Mouse (Mus musculus): ENCODE measurements around the gene Siae. TPM values are rescaled to one million over a fixed set of nuclear protein-coding genes. Genes with fewer than 3 reads are reported as not detected.
A peak's percentile ranks its signal among the peaks of the same experiment; 100 is the strongest.

Gene Siae
- polyA plus RNA-seq, 1 experiment from 2014 or later = 5.5 TPM

DNA sequence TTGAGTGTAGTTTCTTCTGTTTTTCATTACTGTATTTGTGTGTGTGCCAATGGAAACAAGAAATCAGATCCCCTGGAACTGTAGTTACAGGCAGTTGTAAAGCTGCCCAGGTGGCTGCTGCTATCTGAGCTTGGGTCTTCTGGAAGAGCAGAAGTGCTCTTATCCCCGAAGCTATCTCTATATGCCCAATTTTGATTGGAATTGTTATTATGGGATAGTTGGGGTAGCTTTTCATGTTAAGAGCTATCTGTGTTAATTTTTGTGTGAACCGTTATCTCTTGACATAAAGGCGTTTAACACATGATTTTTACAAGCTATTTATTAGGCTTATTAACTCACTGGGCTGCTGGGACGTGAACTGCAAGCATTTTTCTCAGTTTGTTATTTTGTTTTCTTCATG, 54.1 kb downstream of the Siae start:
- no peak for ATAC-seq (ENCODE audit: low read depth)
- Histone ChIP-seq H3K36me3 (ENCODE audit: control insufficient read depth, insufficient read depth) (no peaks in the 10 kb centered on the region), H3K4me3 (ENCODE audit: low read depth, low read length) (no peak overlapping the region), H3K9ac (ENCODE audit: low read depth, low read length) (no peak overlapping the region), H3K27me3 (ENCODE audit: control insufficient read depth, insufficient read depth, low read depth, low read length) (no peaks in the 10 kb centered on the region), H3K9me3 (replicated peaks; ENCODE audit: control insufficient read depth, low read length) (no peaks in the 10 kb centered on the region), H3K4me2 (ENCODE audit: low read depth, low read length) (no peak overlapping the region), H3K27ac (ENCODE audit: low read length) (no peak overlapping the region), H3K4me1 (ENCODE audit: control insufficient read depth, low read depth, low read length) (peaks cover 12% of the 10 kb centered on the region)
- WGBS (ENCODE audit: insufficient replicate concordance) = 59% methylated on average over 4 of the region's 4 CpGs

- peak within 1 kb of the TSS; percentile 42; the same call in 1 of the 2 replicates for H3K27ac ChIP-seq (ENCODE audit: low read length)
- peaks cover 12% of the 10 kb centered on the region for H3K4me1 ChIP-seq (ENCODE audit: control insufficient read depth, low read depth, low read length)
- H3K9ac ChIP-seq (ENCODE audit: low read depth, low read length) = peak within 1 kb of the TSS; percentile 63
- ATAC-seq (ENCODE audit: low read depth) = peak; percentile 98
- WGBS (ENCODE audit: insufficient replicate concordance) = under 1% methylated on average over 45 of the region's 45 CpGs
- no peaks in the 10 kb centered on the region for H3K9me3 ChIP-seq (replicated peaks; ENCODE audit: control insufficient read depth, low read length)
- peak within 1 kb of the TSS; percentile 73 for H3K4me3 ChIP-seq (ENCODE audit: low read depth, low read length)
- H3K27me3 ChIP-seq (ENCODE audit: control insufficient read depth, insufficient read depth, low read depth, low read length) = no peaks in the 10 kb centered on the region
- H3K36me3 ChIP-seq (ENCODE audit: control insufficient read depth, insufficient read depth) = no peaks in the 10 kb centered on the region
- H3K4me2 ChIP-seq (ENCODE audit: low read depth, low read length) = peak within 1 kb of the TSS; percentile 75
Observed at GRCm38 (mm10) chr9:37613182-37613910, 57.8 kb downstream of the Siae start, which contains the start of gene Spa17. TSS of gene Spa17 (minus strand) at chr9:37613722.

DNA sequence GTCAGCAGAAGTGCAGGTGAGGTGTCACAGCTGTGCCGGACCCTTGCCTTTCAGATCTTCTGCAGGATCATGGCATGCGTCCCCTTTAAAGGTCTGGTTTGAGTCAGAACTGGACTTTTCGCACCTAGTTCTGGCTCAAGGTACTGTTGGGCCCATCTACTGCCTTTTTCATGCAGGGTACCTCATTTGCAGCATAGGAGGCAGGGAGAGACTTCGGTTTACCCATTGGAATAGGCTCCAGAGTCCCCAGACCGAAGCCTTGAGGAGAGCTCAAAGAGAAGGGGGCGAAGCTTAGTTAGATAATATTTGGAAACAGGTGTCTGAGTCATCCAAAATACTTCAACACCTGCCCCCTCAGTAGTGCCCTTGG, 58.4 kb downstream of the Siae start:
- Histone ChIP-seq H3K9me3 (replicated peaks; ENCODE audit: control insufficient read depth, low read length) (no peaks in the 10 kb centered on the region), H3K36me3 (ENCODE audit: control insufficient read depth, insufficient read depth) (no peaks in the 10 kb centered on the region), H3K4me2 (ENCODE audit: low read depth, low read length) (peak overlapping the region; percentile 75), H3K4me3 (ENCODE audit: low read depth, low read length) (peak overlapping the region; percentile 73), H3K27me3 (ENCODE audit: control insufficient read depth, insufficient read depth, low read depth, low read length) (no peaks in the 10 kb centered on the region), H3K27ac (ENCODE audit: low read length) (peak overlapping the region; percentile 18; the same call in 1 of the 2 replicates), H3K4me1 (ENCODE audit: control insufficient read depth, low read depth, low read length) (peaks cover 12% of the 10 kb centered on the region), H3K9ac (ENCODE audit: low read depth, low read length) (peak overlapping the region; percentile 44)
- 22% methylated on average over 6 of the region's 6 CpGs for WGBS (ENCODE audit: insufficient replicate concordance)
- ATAC-seq (ENCODE audit: low read depth) = no peak

GRCm38 (mm10) chr9:37614316-37614715, 58.8 kb downstream of the Siae start:
- Histone ChIP-seq H3K36me3 (ENCODE audit: control insufficient read depth, insufficient read depth) (no peaks in the 10 kb centered on the region), H3K9me3 (replicated peaks; ENCODE audit: control insufficient read depth, low read length) (no peaks in the 10 kb centered on the region), H3K27me3 (ENCODE audit: control insufficient read depth, insufficient read depth, low read depth, low read length) (no peaks in the 10 kb centered on the region), H3K9ac (ENCODE audit: low read depth, low read length) (no peak overlapping the region), H3K4me1 (ENCODE audit: control insufficient read depth, low read depth, low read length) (peaks cover 12% of the 10 kb centered on the region), H3K4me2 (ENCODE audit: low read depth, low read length) (peak overlapping the region; percentile 75), H3K27ac (ENCODE audit: low read length) (no peak overlapping the region), H3K4me3 (ENCODE audit: low read depth, low read length) (no peak overlapping the region; the same call in 1 of the 2 replicates)
- no peak for ATAC-seq (ENCODE audit: low read depth)

DNA sequence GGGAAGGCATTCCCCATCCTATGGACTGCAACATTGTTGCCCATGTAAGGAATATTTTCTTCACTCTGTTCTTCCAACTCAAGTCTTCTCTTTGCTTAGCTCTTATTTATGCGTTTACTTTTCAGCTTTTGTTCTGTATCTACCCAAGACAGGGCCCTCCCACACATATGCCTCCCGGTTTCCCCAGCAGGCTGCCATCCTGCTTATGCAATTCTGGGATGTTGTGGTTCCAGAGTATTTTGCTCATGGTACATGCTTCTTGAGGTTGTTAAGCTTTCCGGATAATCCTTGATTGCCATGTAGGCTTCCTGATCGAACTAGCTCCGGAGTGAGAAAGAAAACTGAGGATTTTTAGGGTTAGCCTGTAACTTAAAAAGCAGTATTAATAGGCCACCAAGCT, 59.7 kb downstream of the Siae start:
- Histone ChIP-seq H3K27me3 (ENCODE audit: control insufficient read depth, insufficient read depth, low read depth, low read length) (no peaks in the 10 kb centered on the region), H3K4me3 (ENCODE audit: low read depth, low read length) (no peak overlapping the region), H3K36me3 (ENCODE audit: control insufficient read depth, insufficient read depth) (no peaks in the 10 kb centered on the region), H3K4me1 (ENCODE audit: control insufficient read depth, low read depth, low read length) (peaks cover 12% of the 10 kb centered on the region), H3K27ac (ENCODE audit: low read length) (no peak overlapping the region), H3K4me2 (ENCODE audit: low read depth, low read length) (no peak overlapping the region), H3K9ac (ENCODE audit: low read depth, low read length) (no peak overlapping the region), H3K9me3 (replicated peaks; ENCODE audit: control insufficient read depth, low read length) (no peaks in the 10 kb centered on the region)
- no peak for ATAC-seq (ENCODE audit: low read depth)
- WGBS (ENCODE audit: insufficient replicate concordance) = 71% methylated on average over 5 of the region's 5 CpGs

- no peak overlapping the region for H3K4me3 ChIP-seq (ENCODE audit: low read depth, low read length)
- no peak overlapping the region for H3K9ac ChIP-seq (ENCODE audit: low read depth, low read length)
- no peaks in the 10 kb centered on the region for H3K36me3 ChIP-seq (ENCODE audit: control insufficient read depth, insufficient read depth)
- no peak overlapping the region for H3K27ac ChIP-seq (ENCODE audit: low read length)
- no peaks in the 10 kb centered on the region for H3K27me3 ChIP-seq (ENCODE audit: control insufficient read depth, insufficient read depth, low read depth, low read length)
- no peaks in the 10 kb centered on the region for H3K9me3 ChIP-seq (replicated peaks; ENCODE audit: control insufficient read depth, low read length)
- peaks cover 12% of the 10 kb centered on the region for H3K4me1 ChIP-seq (ENCODE audit: control insufficient read depth, low read depth, low read length)
- no peak for ATAC-seq (ENCODE audit: low read depth)
- no peak overlapping the region for H3K4me2 ChIP-seq (ENCODE audit: low read depth, low read length)
- WGBS (ENCODE audit: insufficient replicate concordance) = 54% methylated on average over 2 of the region's 2 CpGs
Observed at GRCm38 (mm10) chr9:37616770-37617169, 61.3 kb downstream of the Siae start.

DNA sequence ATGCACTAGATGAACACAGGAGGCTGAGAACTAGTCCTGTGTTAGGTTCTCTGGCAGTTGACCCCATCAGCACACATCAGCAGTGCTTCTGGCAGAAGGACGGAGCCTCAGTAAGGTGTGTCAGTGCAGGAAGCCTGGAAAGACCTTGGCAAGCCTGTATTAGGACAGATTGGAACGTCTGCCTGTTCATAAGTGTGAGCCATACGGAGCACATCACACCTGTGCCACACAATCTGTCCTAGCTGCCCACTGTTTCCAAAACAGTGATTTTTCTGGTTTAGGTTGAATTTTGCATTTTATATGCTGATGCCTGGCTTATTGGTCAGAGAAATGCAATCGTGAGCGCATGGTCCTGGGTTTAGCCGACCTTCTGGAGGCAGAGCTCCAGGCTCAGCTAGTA, 65.8 kb downstream of the Siae start:
- no peak for ATAC-seq (ENCODE audit: low read depth)
- WGBS (ENCODE audit: insufficient replicate concordance) = 80% methylated on average over 6 of the region's 6 CpGs
- no peak overlapping the region for H3K9ac ChIP-seq (ENCODE audit: low read depth, low read length)
- no peak overlapping the region for H3K4me3 ChIP-seq (ENCODE audit: low read depth, low read length)
- H3K9me3 ChIP-seq (replicated peaks; ENCODE audit: control insufficient read depth, low read length) = no peaks in the 10 kb centered on the region
- H3K4me1 ChIP-seq (ENCODE audit: control insufficient read depth, low read depth, low read length) = no peaks in the 10 kb centered on the region; the same call in 1 of the 2 replicates
- H3K27ac ChIP-seq (ENCODE audit: low read length) = no peak overlapping the region
- no peaks in the 10 kb centered on the region for H3K36me3 ChIP-seq (ENCODE audit: control insufficient read depth, insufficient read depth)
- H3K4me2 ChIP-seq (ENCODE audit: low read depth, low read length) = no peak overlapping the region
- H3K27me3 ChIP-seq (ENCODE audit: control insufficient read depth, insufficient read depth, low read depth, low read length) = no peaks in the 10 kb centered on the region

- Histone ChIP-seq H3K27ac (ENCODE audit: low read length) (no peak overlapping the region), H3K9me3 (replicated peaks; ENCODE audit: control insufficient read depth, low read length) (no peaks in the 10 kb centered on the region), H3K4me3 (ENCODE audit: low read depth, low read length) (no peak overlapping the region), H3K27me3 (ENCODE audit: control insufficient read depth, insufficient read depth, low read depth, low read length) (no peaks in the 10 kb centered on the region), H3K4me1 (ENCODE audit: control insufficient read depth, low read depth, low read length) (no peaks in the 10 kb centered on the region; the same call in 1 of the 2 replicates), H3K4me2 (ENCODE audit: low read depth, low read length) (no peak overlapping the region), H3K9ac (ENCODE audit: low read depth, low read length) (no peak overlapping the region), H3K36me3 (ENCODE audit: control insufficient read depth, insufficient read depth) (no peaks in the 10 kb centered on the region)
- WGBS (ENCODE audit: insufficient replicate concordance) = 59% methylated on average over 3 of the region's 3 CpGs
- no peak for ATAC-seq (ENCODE audit: low read depth)
Observed at GRCm38 (mm10) chr9:37623981-37624380, 68.5 kb downstream of the Siae start.

- H3K36me3 ChIP-seq (ENCODE audit: control insufficient read depth, insufficient read depth) = no peaks in the 10 kb centered on the region
- H3K4me1 ChIP-seq (ENCODE audit: control insufficient read depth, low read depth, low read length) = no peaks in the 10 kb centered on the region; the same call in 1 of the 2 replicates
- H3K4me3 ChIP-seq (ENCODE audit: low read depth, low read length) = no peak overlapping the region
- ATAC-seq (ENCODE audit: low read depth) = no peak
- no peak overlapping the region for H3K9ac ChIP-seq (ENCODE audit: low read depth, low read length)
- no peak overlapping the region for H3K4me2 ChIP-seq (ENCODE audit: low read depth, low read length)
- H3K27ac ChIP-seq (ENCODE audit: low read length) = no peak overlapping the region
- 53% methylated on average over 1 of the region's 1 CpGs for WGBS (ENCODE audit: insufficient replicate concordance)
- H3K27me3 ChIP-seq (ENCODE audit: control insufficient read depth, insufficient read depth, low read depth, low read length) = no peaks in the 10 kb centered on the region
- H3K9me3 ChIP-seq (replicated peaks; ENCODE audit: control insufficient read depth, low read length) = no peaks in the 10 kb centered on the region
Observed at GRCm38 (mm10) chr9:37624502-37624901, 69.0 kb downstream of the Siae start.
